Mouse (Mus musculus) kidney, postnatal 4 days (tissue): ENCODE data around the gene Adgrg1.
A peak's percentile ranks its signal among the peaks of the same experiment; 100 is the strongest.

Experiments
- DNase-seq, 2 experiments: peaks; one replicate each; pipeline ENCODE4 v3.0.0; 2021; ENCODE audit warnings: mixed read lengths in 2 of 2

The Adgrg1 gene

DNA sequence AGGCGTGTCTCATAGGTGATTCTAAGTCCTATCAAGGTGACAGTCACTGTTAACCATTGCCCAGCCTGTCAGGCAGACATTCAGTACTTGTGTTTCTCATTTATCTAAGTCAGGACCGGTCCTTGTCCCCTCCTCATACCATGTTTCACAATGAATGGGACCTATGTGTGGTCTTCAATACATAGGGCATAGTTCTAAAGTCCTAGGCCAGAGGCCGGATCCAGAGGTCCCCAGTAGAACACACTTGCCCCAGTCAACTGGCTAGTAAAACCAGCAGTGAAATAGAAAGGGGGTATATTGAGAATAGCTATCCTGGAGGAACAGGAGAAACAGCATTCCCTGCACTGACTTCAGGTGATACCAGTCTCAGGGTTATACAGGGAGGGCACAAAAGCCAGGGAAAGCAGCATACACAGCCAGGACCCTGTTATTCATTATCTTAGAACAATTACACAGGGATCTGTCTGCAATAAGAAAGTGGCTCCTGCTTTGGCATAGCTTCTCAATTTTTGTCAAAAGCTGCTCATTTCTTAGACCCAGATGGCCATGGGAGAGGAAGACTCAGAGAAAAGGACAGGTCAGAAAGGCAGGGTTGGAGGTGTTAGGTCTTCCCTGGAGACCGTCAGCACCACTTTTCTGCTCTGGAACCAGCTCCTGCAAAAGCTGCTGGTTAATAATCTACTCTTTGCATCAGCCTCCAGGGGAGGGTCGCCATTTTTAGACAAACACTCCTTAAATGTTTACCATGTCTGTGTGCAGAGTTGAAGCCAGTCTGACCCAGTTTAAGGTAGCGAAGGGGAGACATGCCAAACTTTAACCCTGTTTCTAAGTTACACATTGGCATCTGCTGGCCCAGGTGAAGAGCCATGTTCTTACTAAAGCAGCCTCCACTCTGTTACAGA is 67.6 kb downstream of the Adgrg1 start:
- DNase-seq, result peak; percentile 40 to 63

DNA sequence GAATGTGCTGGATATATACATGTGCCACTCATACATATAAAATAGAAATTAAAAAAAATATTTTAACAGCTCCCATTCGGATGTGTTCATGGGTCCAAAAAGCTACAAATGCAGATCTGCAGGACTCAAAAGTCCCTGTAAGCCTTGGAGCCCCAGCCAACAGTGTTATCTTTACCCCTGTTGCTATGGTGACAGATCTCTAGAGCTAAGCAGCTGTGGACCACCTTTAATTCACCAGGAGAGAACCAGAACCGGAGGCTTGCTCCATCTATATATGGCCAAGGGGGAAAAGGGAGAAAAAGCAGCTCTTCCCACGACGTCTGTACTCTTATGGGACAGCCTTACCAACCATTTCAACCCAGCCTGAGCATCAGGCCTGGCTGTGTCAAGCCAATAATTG is 70.3 kb downstream of the Adgrg1 start:
- DNase-seq, result no peak

- DNase-seq, result no peak
Observed at GRCm38 (mm10) chr8:95046982-95047381, 72.4 kb downstream of the Adgrg1 start.

- no peak for DNase-seq
Observed at GRCm38 (mm10) chr8:95047884-95048680, 73.5 kb downstream of the Adgrg1 start.

GRCm38 (mm10) chr8:95049636-95050035 is 75.1 kb downstream of the Adgrg1 start:
- DNase-seq, result no peak

DNA sequence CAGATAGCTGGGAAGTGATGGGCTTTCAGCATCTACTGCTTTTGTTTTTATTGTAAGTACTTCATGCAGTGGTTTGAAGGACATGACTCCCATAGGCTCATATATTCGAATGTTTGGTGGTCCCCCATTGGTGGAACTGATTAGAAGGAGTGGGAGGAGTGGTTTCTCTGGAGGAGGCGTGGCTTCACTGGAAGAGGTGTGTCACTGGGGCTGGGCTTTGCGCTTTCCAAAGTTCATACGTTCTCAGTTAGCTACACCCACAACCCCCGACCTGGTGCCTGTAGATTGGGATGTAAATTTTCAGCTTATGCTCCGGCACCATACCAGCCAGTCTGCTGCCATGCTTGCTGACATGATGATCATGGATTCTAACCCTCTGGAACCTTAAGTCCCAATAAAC is 79.9 kb downstream of the Adgrg1 start:
- no peak for DNase-seq

GRCm38 (mm10) chr8:95054927-95055510 is 80.5 kb downstream of the Adgrg1 start, which contains the start of gene Drc7:
TSS of gene Drc7 (plus strand) at chr8:95055103.
- DNase-seq, result no peak

DNA sequence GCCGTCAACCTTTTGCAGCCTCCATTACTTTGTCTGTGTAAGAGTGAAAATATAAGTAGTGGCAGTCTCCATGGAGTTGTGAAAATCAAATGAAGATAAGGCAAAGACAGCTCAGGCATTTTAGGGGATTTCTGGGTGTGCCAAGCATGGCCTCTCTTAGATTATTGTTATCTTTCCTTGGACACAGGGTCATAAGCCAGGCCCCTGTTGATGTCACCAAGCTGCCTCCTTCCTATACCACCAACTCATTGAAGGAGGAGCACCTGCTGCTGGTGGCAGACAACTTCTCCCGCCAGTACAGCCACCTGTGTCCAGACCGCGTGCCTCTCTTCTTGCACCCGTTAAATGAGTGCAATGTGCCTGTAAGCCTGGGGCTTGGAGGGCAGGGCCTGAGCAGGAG is 81.9 kb downstream of the Adgrg1 start:
- DNase-seq, result no peak

DNA sequence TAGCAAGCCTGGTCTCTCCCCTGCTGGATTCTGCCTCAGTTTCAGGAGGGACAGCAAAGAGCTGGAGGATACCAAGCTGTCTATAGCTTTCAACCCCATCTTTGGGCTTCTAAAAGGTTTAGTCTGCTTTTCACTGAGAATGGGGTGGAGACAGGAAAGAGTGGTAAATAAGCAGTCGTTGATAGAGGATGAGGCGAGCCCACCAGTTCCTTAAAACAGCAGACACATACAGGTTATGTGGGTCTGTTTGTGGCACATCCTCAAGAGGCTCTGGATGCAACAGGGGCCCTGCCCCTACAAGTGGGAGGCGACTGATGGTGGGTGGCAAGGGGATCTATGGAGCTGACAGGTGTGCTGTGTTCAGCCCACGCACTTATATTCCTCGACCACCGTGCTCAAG is 84.1 kb downstream of the Adgrg1 start:
- DNase-seq, result no peak

GRCm38 (mm10) chr8:95059812-95060533 is 85.4 kb downstream of the Adgrg1 start:
- DNase-seq, result peak in 1 of 2 experiments; percentile 24
